Mouse (Mus musculus) mammary gland, adult 2 months (tissue): Measurements from ENCODE around the gene Cd59a. TPM values are rescaled to one million over a fixed set of nuclear protein-coding genes. Genes with fewer than 3 reads are reported as not detected.

ENCODE experiments used
- polyA plus RNA-seq: library from polyadenylated mRNA; depleted of rRNA; stranded (reverse); fragments of >200 nt; gene quantifications from 2 replicates; pipeline ENCODE4 v1.2.3, GENCODE M21; 2012; ENCODE audit warnings: low replicate concordance; rRNA removed

Cd59a gene
- 13.7 and 52.6 TPM in 2 replicates for polyA plus RNA-seq

DNA sequence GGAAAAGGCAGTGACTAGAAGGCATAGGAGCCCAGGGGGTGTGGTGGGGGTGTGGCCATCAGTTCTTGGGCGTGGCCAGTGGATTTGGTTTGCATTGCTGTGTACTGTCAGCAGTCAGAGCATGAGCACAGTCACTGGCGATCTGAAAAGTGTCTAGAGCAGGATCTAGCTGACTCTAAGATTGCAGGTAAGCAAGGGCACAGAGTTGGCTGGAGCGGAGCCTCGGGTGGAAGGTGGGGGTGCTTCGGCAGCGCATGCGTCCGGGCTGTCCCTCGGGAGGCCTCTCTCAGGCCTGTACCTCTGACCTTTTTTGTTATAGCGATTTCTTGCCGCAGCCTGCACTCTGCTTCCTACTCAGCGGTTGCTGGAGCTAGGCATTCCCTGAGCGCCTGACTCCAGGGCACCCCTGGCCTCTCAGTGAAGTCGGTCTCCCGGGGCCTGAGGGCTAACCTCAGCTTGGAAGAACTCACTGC, at the start of gene Cd59a:
Cd59a (plus strand) TSS at position 61 of the 473 bp plus-strand sequence.

DNA sequence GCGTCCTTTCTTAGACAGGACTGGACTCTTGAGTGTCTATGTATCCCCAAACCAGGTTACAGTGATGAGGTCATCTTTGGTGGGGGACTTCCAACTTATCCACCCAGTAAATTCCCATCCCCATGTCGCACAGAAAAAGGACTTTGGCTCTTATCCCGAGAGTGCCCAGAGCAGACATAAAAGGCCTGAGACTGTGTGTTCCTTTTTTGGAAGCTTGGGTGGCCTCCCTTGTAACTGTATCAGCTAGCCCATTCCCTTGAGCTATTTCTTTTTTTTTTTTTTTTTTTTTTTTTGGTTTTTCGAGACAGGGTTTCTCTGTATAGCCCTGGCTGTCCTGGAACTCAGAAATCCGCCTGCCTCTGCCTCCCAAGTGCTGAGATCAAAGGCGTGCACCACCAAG, 30.1 kb upstream of the Cd59a start, which contains the start of gene Gm10912:
Gm10912 (plus strand) TSS at position 301 of the 400 bp plus-strand sequence.

DNA sequence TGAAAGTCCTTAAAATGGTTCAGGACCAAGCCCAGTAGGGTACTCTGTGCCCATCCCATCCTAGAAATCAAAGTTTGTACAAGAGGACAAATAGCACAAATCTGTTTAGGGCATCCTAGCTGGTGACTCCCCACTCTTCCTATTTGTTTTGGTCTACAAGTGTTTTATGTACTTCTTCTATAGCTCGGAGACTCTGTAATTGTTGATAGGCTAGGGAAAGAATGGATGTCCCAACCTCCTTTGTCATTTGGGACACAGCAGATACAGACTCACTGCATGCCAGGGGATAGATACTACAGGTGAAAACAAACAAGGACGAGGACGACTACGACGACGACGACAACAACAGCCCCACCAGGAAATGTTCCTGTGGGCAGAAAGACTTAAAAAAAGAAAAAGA, 27.2 kb upstream of the Cd59a start, which contains the start of gene Gm10799:
Gm10799 (minus strand) TSS at position 101 of the 400 bp plus-strand sequence.

DNA sequence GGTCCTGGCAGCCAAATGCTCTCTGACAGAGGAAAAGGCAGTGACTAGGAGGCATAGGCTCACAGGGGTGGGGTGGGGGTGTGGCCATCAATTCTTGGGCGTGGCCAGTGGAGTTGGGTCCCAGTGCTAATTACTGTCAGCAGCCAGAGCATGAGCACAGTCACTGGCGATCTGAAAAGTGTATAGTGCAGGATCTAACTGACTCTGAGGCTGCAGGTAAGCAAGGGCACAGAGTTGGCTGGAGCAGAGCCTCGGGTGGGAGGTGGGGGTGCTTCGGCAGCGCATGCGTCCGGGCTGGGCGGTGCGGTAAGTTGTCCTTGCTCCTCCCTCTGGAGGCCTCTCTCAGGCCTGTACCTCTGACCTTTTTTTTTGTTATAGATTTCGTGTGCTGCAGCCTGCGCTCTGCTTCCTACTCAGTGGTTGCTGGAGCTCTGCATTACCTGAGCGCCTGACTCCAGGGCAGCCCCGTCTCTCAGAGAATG, 25.9 kb upstream of the Cd59a start, which contains the start of gene Cd59b:
Cd59b (plus strand) TSS at position 146 of the 482 bp plus-strand sequence.

DNA sequence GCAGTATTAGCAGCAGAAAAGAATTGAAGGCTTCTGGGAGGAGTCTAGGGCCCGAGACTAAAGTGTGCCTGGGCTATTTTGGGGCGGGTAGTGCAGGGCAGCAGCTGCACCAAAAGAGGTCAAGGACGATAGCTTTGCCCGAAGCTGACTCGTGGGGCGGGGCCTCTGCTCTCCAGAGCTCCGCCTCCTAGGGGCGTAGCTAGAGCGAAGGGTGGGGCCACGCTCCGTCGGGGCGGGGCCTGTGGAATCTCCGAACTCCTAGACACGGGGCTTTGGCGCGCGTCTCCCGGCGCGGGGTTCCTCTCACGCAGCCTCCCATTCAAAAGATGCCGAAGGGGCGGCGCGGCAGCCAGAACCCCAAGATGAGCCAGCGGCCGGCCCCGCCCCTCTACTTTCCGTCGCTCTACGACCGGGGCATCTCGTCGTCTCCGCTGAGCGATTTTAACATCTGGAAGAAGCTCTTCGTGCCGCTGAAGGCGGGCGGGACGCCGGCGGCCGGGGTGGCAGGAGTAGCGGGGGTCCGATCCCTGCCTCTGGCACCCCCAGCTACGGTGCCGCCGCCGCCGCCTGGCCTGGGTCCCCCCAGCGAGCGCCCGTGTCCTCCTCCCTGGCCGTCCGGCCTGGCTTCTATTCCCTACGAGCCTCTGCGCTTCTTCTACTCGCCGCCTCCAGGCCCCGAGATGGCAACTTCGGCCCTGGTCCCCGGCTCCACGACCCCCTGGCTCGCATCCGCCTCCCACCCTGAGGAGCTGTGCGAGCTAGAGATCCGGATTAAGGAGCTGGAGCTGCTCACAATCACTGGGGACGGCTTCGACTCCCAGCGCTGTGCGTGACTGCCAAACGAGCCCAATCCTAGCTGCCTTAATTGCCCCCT, 27.1 kb downstream of the Cd59a start, which contains the start of gene A930018P22Rik:
A930018P22Rik (plus strand) TSS at position 265 of the 874 bp plus-strand sequence.

Other genes with a start within 250 kb of the Cd59a start
- gene Lmo2, start 137.8 kb upstream of the Cd59a start, polyA plus RNA-seq: 22.7 and 46.2 TPM in 2 replicates
- 10.3 and 32.9 TPM in 2 replicates for gene Fbxo3, start 68.1 kb upstream of the Cd59a start, polyA plus RNA-seq
- not detected in 2 replicates for gene 4931422A03Rik, start 67.4 kb upstream of the Cd59a start, polyA plus RNA-seq
- 0.10 and 0.26 TPM in 2 replicates for gene Gm10912, start 30.0 kb upstream of the Cd59a start, polyA plus RNA-seq
- gene Gm10799, start 27.3 kb upstream of the Cd59a start, polyA plus RNA-seq: not detected in 2 replicates
- gene Cd59b, start 26.0 kb upstream of the Cd59a start, polyA plus RNA-seq: 6.8 and 30.8 TPM in 2 replicates
- gene A930018P22Rik, start 27.0 kb downstream of the Cd59a start, polyA plus RNA-seq: 0.36 and 1.7 TPM in 2 replicates